Mouse (Mus musculus) testis, adult 10 weeks (tissue): ENCODE data around the gene Dnajb6. TPM values are rescaled to one million over a fixed set of nuclear protein-coding genes. Genes with fewer than 3 reads are reported as not detected.

Experiments used
- polyA plus RNA-seq: library from polyadenylated mRNA; stranded (reverse); fragments of 350-450 nt; fragmentation: Illumina TruSeq; extraction: RNeasy Lipid Tissue Mini Kit (QIAGEN cat#74804); gene quantifications from one replicate; pipeline ENCODE4 v1.2.3, GENCODE M21; 2014; ENCODE audit warnings: low read depth, low replicate concordance

Dnajb6 gene
- polyA plus RNA-seq: 797 TPM

DNA sequence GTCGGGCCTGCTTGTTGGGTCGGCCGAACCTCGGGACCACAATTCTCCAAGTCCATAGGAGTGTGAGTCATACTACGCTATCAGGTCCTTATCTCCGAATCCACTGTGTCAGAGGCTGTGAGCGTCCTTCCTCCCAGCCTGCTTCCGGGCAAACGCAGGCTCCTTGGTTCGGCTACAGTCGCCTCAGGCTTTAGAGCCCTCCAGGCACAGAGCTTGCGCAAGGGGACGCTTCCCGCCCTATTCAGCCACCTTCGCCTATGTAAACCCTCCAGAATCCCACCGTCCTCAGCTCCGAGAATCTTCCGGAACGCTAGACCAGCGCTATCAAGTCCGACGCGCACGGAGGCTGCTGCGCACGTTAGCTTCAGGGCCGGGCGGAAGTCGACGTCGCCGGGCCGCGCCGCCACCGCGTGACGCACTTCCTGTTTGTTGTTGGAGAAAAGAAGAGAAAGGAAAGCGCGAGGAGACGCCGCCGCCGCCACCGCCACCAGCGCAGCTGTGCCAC is at the start of gene Dnajb6, which contains the start of gene Gm5129:
Gene Dnajb6, plus strand, starts transcription at position 132 of the 505 bp plus-strand sequence.
Gene Gm5129, minus strand, starts transcription at position 380 of the 505 bp plus-strand sequence.

Other genes starting within 250 kb of the Dnajb6 start
- gene Ube3c, start 166.4 kb upstream of the Dnajb6 start, polyA plus RNA-seq: 77.2 TPM
- gene Gm5129, start 248 bp downstream of the Dnajb6 start, polyA plus RNA-seq: not detected